Mouse (Mus musculus) layer of hippocampus, adult 2 months (tissue): ENCODE measurements around the gene Grhl3. TPM values are rescaled to one million over a fixed set of nuclear protein-coding genes. Genes with fewer than 3 reads are reported as not detected.

ENCODE experiments used
- DNase-seq, 2 experiments: peaks; one replicate each; pipeline ENCODE4 v3.0.0; 2022; ENCODE audit warnings: low spot score in 2 of 2
- H3K27ac ChIP-seq: fragments of 200-600 bp; 2 replicates; pipeline ENCODE4 v1.8.1; 2022
- H3K4me3 ChIP-seq: fragments of 200-600 bp; 2 replicates; pipeline ENCODE4 v1.8.1; 2022; ENCODE audit warnings: mild to moderate bottlenecking
- CTCF ChIP-seq: fragments of 200-600 bp; conservative IDR thresholded peaks from 2 replicates; pipeline ENCODE4 v1.8.1; 2022; ENCODE audit warnings: antibody characterized with exemption, mild to moderate bottlenecking, moderate library complexity
- total RNA-seq, 2 experiments: library from RNA; stranded (reverse); gene quantifications; 2 replicates each; pipeline ENCODE4 v1.2.3; 2021

Grhl3 gene
- total RNA-seq, 2 experiments from 2014 or later: 0.56 to 0.97 TPM

GRCm38 (mm10) chr4:135569201-135569600 lies 4.2 kb downstream of the Grhl3 start:
- no peak for DNase-seq
- no peak overlapping the region for H3K27ac ChIP-seq
- H3K4me3 ChIP-seq: no peak overlapping the region
- no peak for TF ChIP-seq CTCF

- H3K4me3 ChIP-seq: no peak overlapping the region
- no peak for TF ChIP-seq CTCF
- no peak overlapping the region for H3K27ac ChIP-seq
- DNase-seq: no peak
Observed at GRCm38 (mm10) chr4:135567484-135567883, 5.9 kb downstream of the Grhl3 start.

GRCm38 (mm10) chr4:135567042-135567441 lies 6.4 kb downstream of the Grhl3 start:
- Histone ChIP-seq H3K4me3 (no peak overlapping the region), H3K27ac (no peak overlapping the region)
- DNase-seq: no peak
- TF ChIP-seq CTCF: no peak

DNA sequence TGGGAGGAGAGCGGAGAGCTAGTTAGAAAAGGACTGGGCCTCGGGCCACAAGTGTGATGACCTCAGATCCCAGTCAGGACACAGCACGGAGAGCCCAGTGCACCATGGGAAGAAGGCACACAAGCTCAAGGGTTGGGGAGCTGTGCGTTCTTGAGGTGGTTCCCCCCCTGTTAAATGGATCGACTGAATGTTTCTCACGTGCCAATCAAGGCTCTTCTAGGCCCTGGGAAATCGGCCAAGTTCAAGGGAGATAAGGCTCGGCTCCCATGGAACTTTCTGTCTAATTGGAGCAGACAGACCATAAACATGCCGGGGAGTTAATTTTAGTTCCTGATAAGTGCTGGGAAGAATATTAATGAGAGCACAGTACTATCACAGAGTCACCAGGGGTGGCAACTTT lies 8.0 kb downstream of the Grhl3 start:
- H3K27ac ChIP-seq: no peak overlapping the region
- no peak for TF ChIP-seq CTCF
- H3K4me3 ChIP-seq: no peak overlapping the region

GRCm38 (mm10) chr4:135563794-135564193 lies 9.6 kb downstream of the Grhl3 start:
- no peak for TF ChIP-seq CTCF

More for the DNA sequence above, 8.0 kb downstream of the Grhl3 start:
- no peak for DNase-seq

GRCm38 (mm10) chr4:135549323-135549722 lies 24.1 kb downstream of the Grhl3 start:
- TF ChIP-seq CTCF: no peak

More at GRCm38 (mm10) chr4:135563794-135564193, 9.6 kb downstream of the Grhl3 start:
- DNase-seq: no peak
- Histone ChIP-seq H3K4me3 (no peak overlapping the region), H3K27ac (no peak overlapping the region)

DNA sequence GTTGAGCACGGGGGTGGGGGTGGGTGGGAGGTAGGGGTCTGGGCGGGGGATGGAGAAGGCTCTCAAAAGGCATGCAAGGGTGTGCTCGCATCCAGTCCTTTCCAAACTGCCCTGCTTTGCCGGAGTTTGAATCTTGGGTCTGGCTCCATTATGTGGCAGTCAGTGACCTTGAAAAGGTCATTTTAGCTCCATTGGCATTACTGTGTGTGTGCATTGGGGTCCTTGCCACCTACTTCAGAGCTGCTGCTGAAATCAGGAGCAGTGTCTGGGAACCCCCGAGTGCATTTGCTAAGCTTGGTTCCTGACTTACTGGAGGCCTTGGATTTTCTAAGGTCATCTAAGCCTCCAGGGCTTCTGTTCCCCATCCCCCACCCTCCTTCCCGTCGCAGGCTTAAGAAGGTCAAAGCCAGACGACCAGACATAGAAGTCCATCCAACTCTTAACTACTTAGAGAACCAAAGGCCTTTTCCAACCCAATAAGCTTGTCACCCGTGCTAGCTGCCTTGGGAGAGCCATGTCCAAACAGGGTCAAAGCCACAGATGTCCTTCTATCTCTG lies 24.8 kb downstream of the Grhl3 start:
- H3K27ac ChIP-seq: no peak overlapping the region
- no peak for TF ChIP-seq CTCF
- H3K4me3 ChIP-seq: no peak overlapping the region
- DNase-seq: no peak

More at GRCm38 (mm10) chr4:135549323-135549722, 24.1 kb downstream of the Grhl3 start:
- no peak for DNase-seq
- Histone ChIP-seq H3K27ac (no peak overlapping the region), H3K4me3 (no peak overlapping the region)

GRCm38 (mm10) chr4:135548108-135548507 lies 25.3 kb downstream of the Grhl3 start:
- Histone ChIP-seq H3K4me3 (no peak overlapping the region), H3K27ac (no peak overlapping the region)
- DNase-seq: no peak
- TF ChIP-seq CTCF: no peak

DNA sequence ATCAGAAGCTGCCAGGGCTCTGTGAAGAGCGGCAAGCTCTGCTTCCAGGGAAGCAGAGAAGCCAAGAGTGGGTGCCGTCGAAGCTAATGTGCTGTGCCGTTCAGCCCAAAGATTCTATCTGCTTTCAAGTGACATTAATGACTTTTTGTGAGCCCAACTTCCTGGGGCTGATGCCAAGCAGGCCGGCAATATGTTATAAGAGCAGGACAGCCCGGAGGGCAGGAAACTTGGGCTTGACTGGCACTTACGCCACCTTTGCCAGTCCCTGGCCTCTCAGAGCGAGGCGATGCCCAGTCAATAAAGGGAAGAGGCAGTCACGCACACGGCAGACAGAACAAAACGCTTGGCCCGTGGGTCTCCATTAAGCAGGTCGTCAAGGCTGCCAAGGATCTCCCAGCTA lies 25.9 kb downstream of the Grhl3 start:
- no peak for TF ChIP-seq CTCF
- DNase-seq: no peak
- H3K4me3 ChIP-seq: no peak overlapping the region
- no peak overlapping the region for H3K27ac ChIP-seq

- no peak overlapping the region for H3K4me3 ChIP-seq
- DNase-seq: no peak
- no peak for TF ChIP-seq CTCF
- H3K27ac ChIP-seq: no peak overlapping the region
Observed at GRCm38 (mm10) chr4:135546793-135547192, 26.6 kb downstream of the Grhl3 start.

- H3K27ac ChIP-seq: no peak overlapping the region
- no peak overlapping the region for H3K4me3 ChIP-seq
- DNase-seq: no peak
- no peak for TF ChIP-seq CTCF
Observed at GRCm38 (mm10) chr4:135546008-135546407, 27.4 kb downstream of the Grhl3 start.

- Histone ChIP-seq H3K27ac (no peak overlapping the region), H3K4me3 (no peak overlapping the region)
- no peak for TF ChIP-seq CTCF
- no peak for DNase-seq
Observed at GRCm38 (mm10) chr4:135545080-135545511, 28.3 kb downstream of the Grhl3 start.

DNA sequence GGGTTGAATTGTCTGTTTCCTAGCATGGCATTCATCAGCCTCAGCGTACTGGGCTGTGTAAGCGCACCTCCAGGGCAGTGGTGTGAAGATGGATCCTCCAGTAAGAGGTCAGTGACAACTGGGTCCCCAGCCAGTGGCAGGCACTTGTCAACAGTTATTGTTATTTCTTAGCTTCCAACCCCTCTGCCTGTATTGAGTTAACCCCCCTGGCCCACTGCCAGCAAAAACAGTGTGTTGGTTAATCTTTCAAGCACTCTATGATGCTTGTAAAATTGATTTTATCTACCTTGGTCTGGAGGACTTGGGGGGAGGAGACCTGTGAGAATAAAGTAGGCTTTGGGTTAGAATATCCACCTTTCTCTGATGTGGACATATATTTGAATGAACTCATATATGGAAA lies 29.1 kb downstream of the Grhl3 start:
- no peak for DNase-seq
- Histone ChIP-seq H3K27ac (no peak overlapping the region), H3K4me3 (no peak overlapping the region)
- no peak for TF ChIP-seq CTCF

GRCm38 (mm10) chr4:135540057-135540456 lies 33.4 kb downstream of the Grhl3 start:
- TF ChIP-seq CTCF: no peak
- H3K27ac ChIP-seq: no peak overlapping the region
- no peak for DNase-seq
- no peak overlapping the region for H3K4me3 ChIP-seq
